Mouse (Mus musculus): ENCODE data around the gene Gja4. TPM values are rescaled to one million over a fixed set of nuclear protein-coding genes. Genes with fewer than 3 reads are reported as not detected.

The Gja4 gene
- polyA plus RNA-seq, 1 experiment from 2014 or later = 7.3 TPM

GRCm38 (mm10) chr4:127311561-127311960, 2.3 kb downstream of the Gja4 start:
- TF ChIP-seq EP300 (optimal IDR thresholded peaks at IDR 0.05) = no peak
- no peak for TF ChIP-seq CTCF (IDR thresholded peaks at IDR 0.05; ENCODE audit: low read depth)
- WGBS = 56% methylated on average over 9 of the region's 9 CpGs
- Histone ChIP-seq H3K27me3 (ENCODE audit: control insufficient read depth, insufficient read depth, low read length) (no peaks in the 10 kb centered on the region), H3K9ac (ENCODE audit: low read length) (no peak overlapping the region), H3K36me3 (ENCODE audit: control insufficient read depth, insufficient read depth, low read length) (no peaks in the 10 kb centered on the region), H3K27ac (replicated peaks) (no peak overlapping the region), H3K9me3 (ENCODE audit: control insufficient read depth, low read length) (no peaks in the 10 kb centered on the region), H3K4me1 (replicated peaks; ENCODE audit: control insufficient read depth, insufficient read depth) (no peaks in the 10 kb centered on the region), H3K4me2 (replicated peaks; ENCODE audit: low read depth) (no peak overlapping the region), H3K4me3 (ENCODE audit: low read depth, low read length) (no peak overlapping the region)
- ATAC-seq (ENCODE audit: low FRiP score, low TSS enrichment) = no peak
- no peak for DNase-seq (ENCODE audit: low spot score)

GRCm38 (mm10) chr4:127306915-127307314, 6.9 kb downstream of the Gja4 start:
- WGBS = 41% methylated on average over 2 of the region's 2 CpGs
- no peaks in the 10 kb centered on the region for H3K4me1 ChIP-seq (replicated peaks; ENCODE audit: control insufficient read depth, insufficient read depth)
- no peaks in the 10 kb centered on the region for H3K9me3 ChIP-seq (ENCODE audit: control insufficient read depth, low read length)
- H3K36me3 ChIP-seq (ENCODE audit: control insufficient read depth, insufficient read depth, low read length) = no peaks in the 10 kb centered on the region
- H3K27ac ChIP-seq (replicated peaks) = no peak overlapping the region
- no peak overlapping the region for H3K9ac ChIP-seq (ENCODE audit: low read length)
- H3K4me2 ChIP-seq (replicated peaks; ENCODE audit: low read depth) = no peak overlapping the region
- DNase-seq (ENCODE audit: low spot score) = no peak
- H3K27me3 ChIP-seq (ENCODE audit: control insufficient read depth, insufficient read depth, low read length) = no peaks in the 10 kb centered on the region
- TF ChIP-seq CTCF (IDR thresholded peaks at IDR 0.05; ENCODE audit: low read depth) (no peak), EP300 (optimal IDR thresholded peaks at IDR 0.05) (no peak)
- ATAC-seq (ENCODE audit: low FRiP score, low TSS enrichment) = no peak
- H3K4me3 ChIP-seq (ENCODE audit: low read depth, low read length) = no peak overlapping the region

GRCm38 (mm10) chr4:127303796-127304195, 10.0 kb downstream of the Gja4 start:
- Histone ChIP-seq H3K27me3 (ENCODE audit: control insufficient read depth, insufficient read depth, low read length) (no peaks in the 10 kb centered on the region), H3K4me2 (replicated peaks; ENCODE audit: low read depth) (no peak overlapping the region), H3K36me3 (ENCODE audit: control insufficient read depth, insufficient read depth, low read length) (no peaks in the 10 kb centered on the region), H3K9ac (ENCODE audit: low read length) (no peak overlapping the region), H3K4me1 (replicated peaks; ENCODE audit: control insufficient read depth, insufficient read depth) (no peaks in the 10 kb centered on the region), H3K9me3 (ENCODE audit: control insufficient read depth, low read length) (no peaks in the 10 kb centered on the region), H3K27ac (replicated peaks) (no peak overlapping the region), H3K4me3 (ENCODE audit: low read depth, low read length) (no peak overlapping the region)
- WGBS = 80% methylated on average over 3 of the region's 3 CpGs
- no peak for TF ChIP-seq EP300 (optimal IDR thresholded peaks at IDR 0.05)
- no peak for TF ChIP-seq CTCF (IDR thresholded peaks at IDR 0.05; ENCODE audit: low read depth)
- no peak for ATAC-seq (ENCODE audit: low FRiP score, low TSS enrichment)
- DNase-seq (ENCODE audit: low spot score) = no peak

- no peak for TF ChIP-seq CTCF (IDR thresholded peaks at IDR 0.05; ENCODE audit: low read depth)
- Histone ChIP-seq H3K9ac (ENCODE audit: low read length) (no peak overlapping the region), H3K36me3 (ENCODE audit: control insufficient read depth, insufficient read depth, low read length) (no peaks in the 10 kb centered on the region), H3K27me3 (ENCODE audit: control insufficient read depth, insufficient read depth, low read length) (no peaks in the 10 kb centered on the region), H3K4me3 (ENCODE audit: low read depth, low read length) (no peak overlapping the region), H3K4me2 (replicated peaks; ENCODE audit: low read depth) (no peak overlapping the region), H3K9me3 (ENCODE audit: control insufficient read depth, low read length) (no peaks in the 10 kb centered on the region), H3K4me1 (replicated peaks; ENCODE audit: control insufficient read depth, insufficient read depth) (no peaks in the 10 kb centered on the region), H3K27ac (replicated peaks) (no peak overlapping the region)
- ATAC-seq (ENCODE audit: low FRiP score, low TSS enrichment) (no peak), DNase-seq (ENCODE audit: low spot score) (no peak)
- 51% methylated on average over 5 of the region's 5 CpGs for WGBS
These were observed 13.3 kb downstream of the Gja4 start for GRCm38 (mm10) chr4:127300503-127300902.

GRCm38 (mm10) chr4:127292631-127293030, 21.2 kb downstream of the Gja4 start:
- Histone ChIP-seq H3K9ac (ENCODE audit: low read length) (no peak overlapping the region), H3K36me3 (ENCODE audit: control insufficient read depth, insufficient read depth, low read length) (no peaks in the 10 kb centered on the region), H3K27ac (replicated peaks) (no peak overlapping the region), H3K4me1 (replicated peaks; ENCODE audit: control insufficient read depth, insufficient read depth) (no peaks in the 10 kb centered on the region), H3K27me3 (ENCODE audit: control insufficient read depth, insufficient read depth, low read length) (no peaks in the 10 kb centered on the region), H3K4me2 (replicated peaks; ENCODE audit: low read depth) (no peak overlapping the region), H3K4me3 (ENCODE audit: low read depth, low read length) (no peak overlapping the region), H3K9me3 (ENCODE audit: control insufficient read depth, low read length) (no peaks in the 10 kb centered on the region)
- ATAC-seq (ENCODE audit: low FRiP score, low TSS enrichment) (no peak), DNase-seq (ENCODE audit: low spot score) (no peak)
- WGBS = 47% methylated on average over 5 of the region's 5 CpGs
- TF ChIP-seq CTCF (IDR thresholded peaks at IDR 0.05; ENCODE audit: low read depth) (no peak), EP300 (optimal IDR thresholded peaks at IDR 0.05) (no peak)

GRCm38 (mm10) chr4:127289039-127289548, 24.7 kb downstream of the Gja4 start:
- H3K9ac ChIP-seq (ENCODE audit: low read length) = no peak overlapping the region
- H3K27me3 ChIP-seq (ENCODE audit: control insufficient read depth, insufficient read depth, low read length) = no peaks in the 10 kb centered on the region
- no peak overlapping the region for H3K4me2 ChIP-seq (replicated peaks; ENCODE audit: low read depth)
- no peaks in the 10 kb centered on the region for H3K4me1 ChIP-seq (replicated peaks; ENCODE audit: control insufficient read depth, insufficient read depth)
- H3K36me3 ChIP-seq (ENCODE audit: control insufficient read depth, insufficient read depth, low read length) = no peaks in the 10 kb centered on the region
- ATAC-seq (ENCODE audit: low FRiP score, low TSS enrichment) (no peak), DNase-seq (ENCODE audit: low spot score) (no peak)
- no peak overlapping the region for H3K27ac ChIP-seq (replicated peaks)
- no peak overlapping the region for H3K4me3 ChIP-seq (ENCODE audit: low read depth, low read length)
- TF ChIP-seq CTCF (IDR thresholded peaks at IDR 0.05; ENCODE audit: low read depth) (no peak), EP300 (optimal IDR thresholded peaks at IDR 0.05) (no peak)
- 59% methylated on average over 6 of the region's 6 CpGs for whole genome bisulfite sequencing
- H3K9me3 ChIP-seq (ENCODE audit: control insufficient read depth, low read length) = no peaks in the 10 kb centered on the region
